Mouse (Mus musculus): ENCODE results near the gene Cd69. TPM values are rescaled to one million over a fixed set of nuclear protein-coding genes. Genes with fewer than 3 reads are reported as not detected.
A peak's percentile ranks its signal among the peaks of the same experiment; 100 is the strongest.

Gene Cd69
- polyA plus RNA-seq, 1 experiment, result 4.8 TPM

GRCm38 (mm10) chr6:129228935-129229773 lies 46.1 kb downstream of the Cd69 start:
- TF ChIP-seq POLR2A (IDR thresholded peaks at IDR 0.05; ENCODE audit: borderline replicate concordance, control insufficient read depth, low read depth, low read length) (no peak), CTCF (IDR thresholded peaks at IDR 0.05; ENCODE audit: control insufficient read depth, insufficient read depth, low read length) (no peak)
- Histone ChIP-seq H3K27ac (ENCODE audit: control insufficient read depth, insufficient read depth, low read depth, low read length, poor library complexity) (peak overlapping the region; percentile 33; the same call in 1 of the 2 replicates), H3K4me1 (ENCODE audit: control insufficient read depth, insufficient read depth, low read length) (peaks cover 2% of the 10 kb centered on the region; the same call in 1 of the 2 replicates), H3K4me3 (replicated peaks; ENCODE audit: control insufficient read depth, low read depth, low read length) (no peak overlapping the region)
- 44% methylated on average over 3 of the region's 3 CpGs for WGBS

GRCm38 (mm10) chr6:129225078-129225477 lies 50.2 kb downstream of the Cd69 start:
- Histone ChIP-seq H3K4me1 (ENCODE audit: control insufficient read depth, insufficient read depth, low read length) (peaks cover 2% of the 10 kb centered on the region; the same call in 1 of the 2 replicates), H3K27ac (ENCODE audit: control insufficient read depth, insufficient read depth, low read depth, low read length, poor library complexity) (no peak overlapping the region), H3K4me3 (replicated peaks; ENCODE audit: control insufficient read depth, low read depth, low read length) (no peak overlapping the region)
- TF ChIP-seq POLR2A (IDR thresholded peaks at IDR 0.05; ENCODE audit: borderline replicate concordance, control insufficient read depth, low read depth, low read length) (no peak), CTCF (IDR thresholded peaks at IDR 0.05; ENCODE audit: control insufficient read depth, insufficient read depth, low read length) (no peak)
- WGBS, result 88% methylated on average over 2 of the region's 2 CpGs

GRCm38 (mm10) chr6:129224090-129224489 lies 51.1 kb downstream of the Cd69 start:
- no peak for TF ChIP-seq CTCF (IDR thresholded peaks at IDR 0.05; ENCODE audit: control insufficient read depth, insufficient read depth, low read length)
- TF ChIP-seq POLR2A (IDR thresholded peaks at IDR 0.05; ENCODE audit: borderline replicate concordance, control insufficient read depth, low read depth, low read length), result no peak
- H3K27ac ChIP-seq (ENCODE audit: control insufficient read depth, insufficient read depth, low read depth, low read length, poor library complexity), result no peak overlapping the region
- peaks cover 2% of the 10 kb centered on the region; the same call in 1 of the 2 replicates for H3K4me1 ChIP-seq (ENCODE audit: control insufficient read depth, insufficient read depth, low read length)
- WGBS, result 83% methylated on average over 1 of the region's 1 CpGs
- H3K4me3 ChIP-seq (replicated peaks; ENCODE audit: control insufficient read depth, low read depth, low read length), result no peak overlapping the region

- WGBS, result 61% methylated on average over 2 of the region's 2 CpGs
- Histone ChIP-seq H3K4me1 (ENCODE audit: control insufficient read depth, insufficient read depth, low read length) (peaks cover 2% of the 10 kb centered on the region; the same call in 1 of the 2 replicates), H3K4me3 (replicated peaks; ENCODE audit: control insufficient read depth, low read depth, low read length) (no peak overlapping the region), H3K27ac (ENCODE audit: control insufficient read depth, insufficient read depth, low read depth, low read length, poor library complexity) (no peak overlapping the region)
- TF ChIP-seq POLR2A (IDR thresholded peaks at IDR 0.05; ENCODE audit: borderline replicate concordance, control insufficient read depth, low read depth, low read length) (no peak), CTCF (IDR thresholded peaks at IDR 0.05; ENCODE audit: control insufficient read depth, insufficient read depth, low read length) (no peak)
These were observed 51.6 kb downstream of the Cd69 start for GRCm38 (mm10) chr6:129223611-129224010.

GRCm38 (mm10) chr6:129222188-129222800 lies 52.9 kb downstream of the Cd69 start:
- no peak overlapping the region for H3K4me3 ChIP-seq (replicated peaks; ENCODE audit: control insufficient read depth, low read depth, low read length)
- H3K4me1 ChIP-seq (ENCODE audit: control insufficient read depth, insufficient read depth, low read length), result peaks cover 4% of the 10 kb centered on the region; the same call in 1 of the 2 replicates
- 88% methylated on average over 3 of the region's 3 CpGs for WGBS
- no peak overlapping the region for H3K27ac ChIP-seq (ENCODE audit: control insufficient read depth, insufficient read depth, low read depth, low read length, poor library complexity)
- TF ChIP-seq CTCF (IDR thresholded peaks at IDR 0.05; ENCODE audit: control insufficient read depth, insufficient read depth, low read length) (no peak), POLR2A (IDR thresholded peaks at IDR 0.05; ENCODE audit: borderline replicate concordance, control insufficient read depth, low read depth, low read length) (no peak)

- H3K27ac ChIP-seq (ENCODE audit: control insufficient read depth, insufficient read depth, low read depth, low read length, poor library complexity), result no peak overlapping the region
- TF ChIP-seq POLR2A (IDR thresholded peaks at IDR 0.05; ENCODE audit: borderline replicate concordance, control insufficient read depth, low read depth, low read length), result no peak
- TF ChIP-seq CTCF (IDR thresholded peaks at IDR 0.05; ENCODE audit: control insufficient read depth, insufficient read depth, low read length), result no peak
- H3K4me1 ChIP-seq (ENCODE audit: control insufficient read depth, insufficient read depth, low read length), result peaks cover 5% of the 10 kb centered on the region; the same call in 1 of the 2 replicates
- H3K4me3 ChIP-seq (replicated peaks; ENCODE audit: control insufficient read depth, low read depth, low read length), result no peak overlapping the region
- WGBS, result 72% methylated on average over 1 of the region's 1 CpGs
These were observed 54.2 kb downstream of the Cd69 start for GRCm38 (mm10) chr6:129221053-129221452.

- TF ChIP-seq POLR2A (IDR thresholded peaks at IDR 0.05; ENCODE audit: borderline replicate concordance, control insufficient read depth, low read depth, low read length) (no peak), CTCF (IDR thresholded peaks at IDR 0.05; ENCODE audit: control insufficient read depth, insufficient read depth, low read length) (no peak)
- no peak overlapping the region for H3K4me3 ChIP-seq (replicated peaks; ENCODE audit: control insufficient read depth, low read depth, low read length)
- 76% methylated on average over 3 of the region's 3 CpGs for WGBS
- no peak overlapping the region for H3K27ac ChIP-seq (ENCODE audit: control insufficient read depth, insufficient read depth, low read depth, low read length, poor library complexity)
- H3K4me1 ChIP-seq (ENCODE audit: control insufficient read depth, insufficient read depth, low read length), result peaks cover 5% of the 10 kb centered on the region; the same call in 1 of the 2 replicates
These were observed 55.2 kb downstream of the Cd69 start for GRCm38 (mm10) chr6:129219897-129220517.

GRCm38 (mm10) chr6:129218191-129218696 lies 57.0 kb downstream of the Cd69 start:
- H3K4me3 ChIP-seq (replicated peaks; ENCODE audit: control insufficient read depth, low read depth, low read length), result no peak overlapping the region
- H3K27ac ChIP-seq (ENCODE audit: control insufficient read depth, insufficient read depth, low read depth, low read length, poor library complexity), result no peak overlapping the region
- TF ChIP-seq POLR2A (IDR thresholded peaks at IDR 0.05; ENCODE audit: borderline replicate concordance, control insufficient read depth, low read depth, low read length) (no peak), CTCF (IDR thresholded peaks at IDR 0.05; ENCODE audit: control insufficient read depth, insufficient read depth, low read length) (no peak)
- WGBS, result 88% methylated on average over 5 of the region's 5 CpGs
- H3K4me1 ChIP-seq (ENCODE audit: control insufficient read depth, insufficient read depth, low read length), result peaks cover 5% of the 10 kb centered on the region; the same call in 1 of the 2 replicates

Other genes with a start within 250 kb of the Cd69 start
- 3.8 TPM in 1 of 2 replicates, not detected in the other for gene Klrb1f, start 229.5 kb downstream of the Cd69 start, polyA plus RNA-seq (2011; ENCODE audit: insufficient read depth, insufficient read length, low replicate concordance, missing spikeins)
- gene Clec2e, start 174.5 kb downstream of the Cd69 start, polyA plus RNA-seq (2011; ENCODE audit: insufficient read depth, insufficient read length, low replicate concordance, missing spikeins), result 0.75 TPM in 1 of 2 replicates, not detected in the other
- 57.9 and 122 TPM in 2 replicates for gene Clec2d, start 94.8 kb downstream of the Cd69 start, polyA plus RNA-seq (2011; ENCODE audit: insufficient read depth, insufficient read length, low replicate concordance, missing spikeins)
- not detected in 2 replicates for gene 4922502D21Rik, start 56.4 kb upstream of the Cd69 start, polyA plus RNA-seq (2011; ENCODE audit: insufficient read depth, insufficient read length, low replicate concordance, missing spikeins)
- 45.9 and 106 TPM in 2 replicates for gene Clec12a, start 67.3 kb upstream of the Cd69 start, polyA plus RNA-seq (2011; ENCODE audit: insufficient read depth, insufficient read length, low replicate concordance, missing spikeins)
- gene Clec12b, start 110.4 kb upstream of the Cd69 start, polyA plus RNA-seq (2011; ENCODE audit: insufficient read depth, insufficient read length, low replicate concordance, missing spikeins), result not detected in 2 replicates
- gene Clec1b, start 121.9 kb upstream of the Cd69 start, polyA plus RNA-seq (2011; ENCODE audit: insufficient read depth, insufficient read length, low replicate concordance, missing spikeins), result 62.2 and 127 TPM in 2 replicates
- 3.7 and 19.0 TPM in 2 replicates for gene Clec9a, start 133.4 kb upstream of the Cd69 start, polyA plus RNA-seq (2011; ENCODE audit: insufficient read depth, insufficient read length, low replicate concordance, missing spikeins)
- 0.30 TPM in 1 of 2 replicates, not detected in the other for gene Clec1a, start 176.6 kb upstream of the Cd69 start, polyA plus RNA-seq (2011; ENCODE audit: insufficient read depth, insufficient read length, low replicate concordance, missing spikeins)
- gene Olr1, start 231.7 kb upstream of the Cd69 start, polyA plus RNA-seq (2011; ENCODE audit: insufficient read depth, insufficient read length, low replicate concordance, missing spikeins), result 7.5 and 12.6 TPM in 2 replicates
- gene Tmem52b, start 237.1 kb upstream of the Cd69 start, polyA plus RNA-seq (2011; ENCODE audit: insufficient read depth, insufficient read length, low replicate concordance, missing spikeins), result not detected in 2 replicates